Mouse (Mus musculus) cerebellum, adult 2 months (tissue): ENCODE results near the gene Klf13.

Experiments
- CTCF ChIP-seq: fragments of 200-500 bp; IDR thresholded peaks from 2 replicates; pipeline ENCODE4 v1.5.1; 2011; ENCODE audit warnings: low read depth, mild to moderate bottlenecking, control low read depth, low read length, moderate library complexity, borderline replicate concordance; ENCODE audit not compliant: insufficient read depth
- POLR2A ChIP-seq: fragments of 200-500 bp; IDR thresholded peaks from 2 replicates; pipeline ENCODE4 v1.6.1; 2011; ENCODE audit warnings: low read length, control low read depth, borderline replicate concordance; ENCODE audit not compliant: insufficient read depth

- no peak for TF ChIP-seq CTCF
- TF ChIP-seq POLR2A: no peak
Measured at GRCm38 (mm10) chr7:63894662-63895061, 44.1 kb downstream of the Klf13 start.
